Mouse (Mus musculus) liver, adult 2 months (tissue): ENCODE measurements around the gene Aldob.

Source experiments
- CTCF ChIP-seq: fragments of 200-500 bp; IDR thresholded peaks from 2 replicates; pipeline ENCODE4 v1.5.1; 2011; ENCODE audit warnings: low read depth, low read length, control low read depth
- POLR2A ChIP-seq: fragments of 200-500 bp; IDR thresholded peaks from 2 replicates; pipeline ENCODE4 v1.6.1; 2011; ENCODE audit warnings: low read length, control low read depth; ENCODE audit not compliant: insufficient read depth; ENCODE audit errors: extremely low read depth

DNA sequence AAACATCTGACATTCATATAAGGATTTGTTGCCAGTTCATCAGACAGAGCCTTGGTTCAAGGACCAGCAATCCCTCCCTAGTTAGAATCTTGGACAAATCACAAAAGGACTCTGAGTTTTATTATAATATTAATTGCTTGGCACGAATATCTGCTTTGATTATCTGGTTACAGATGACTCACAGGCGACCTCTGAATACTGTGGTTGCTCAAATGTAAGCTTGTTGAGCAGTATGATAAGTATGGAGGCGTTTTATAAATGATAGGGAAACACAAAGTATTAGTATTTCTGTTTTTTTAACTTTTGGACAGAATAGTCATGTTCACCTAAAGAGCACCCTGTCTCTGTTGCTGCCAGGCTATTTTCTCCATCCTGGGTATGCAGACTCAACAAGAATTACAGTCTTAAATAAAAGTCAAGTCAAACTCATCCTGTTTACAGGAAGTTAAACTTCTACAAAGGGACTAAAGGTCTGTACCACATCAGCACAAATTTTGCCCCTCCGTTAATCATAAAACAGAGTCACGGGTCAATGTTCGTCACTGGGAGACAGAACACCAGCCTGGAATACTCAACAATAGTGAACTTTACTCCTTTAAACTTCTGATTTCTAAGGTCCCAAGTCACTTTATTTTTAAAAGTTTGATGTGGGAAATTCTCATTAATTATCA lies 2.3 kb downstream of the Aldob start:
- no peak for TF ChIP-seq POLR2A
- no peak for TF ChIP-seq CTCF
